Mouse (Mus musculus) hematopoietic multipotent progenitor cell, adult 10-12 weeks (in vitro differentiated cells): ENCODE data around the gene Nisch. TPM values are rescaled to one million over a fixed set of nuclear protein-coding genes. Genes with fewer than 3 reads are reported as not detected.

Source experiments
- polyA plus RNA-seq: library from polyadenylated mRNA; stranded (reverse); fragments of >175 nt; gene quantifications from 2 replicates; pipeline ENCODE4 v1.2.3, GENCODE M21; 2012; ENCODE audit warnings: low replicate concordance

Nisch gene
- 207 and 272 TPM in 2 replicates for polyA plus RNA-seq

GRCm38 (mm10) chr14:31216846-31217245, at the start of gene Nisch:
Gene Nisch, minus strand, starts transcription at chr14:31216946.

GRCm38 (mm10) chr14:31251084-31251604, 34.4 kb upstream of the Nisch start, which contains the start of the genes Phf7 and Bap1:
Gene Phf7, minus strand, starts transcription at chr14:31251317.
Gene Bap1, plus strand, starts transcription at chr14:31251450.

GRCm38 (mm10) chr14:31217666-31218065, 920 bp upstream of the Nisch start, which contains the start of gene Sema3g:
Gene Sema3g, plus strand, starts transcription at chr14:31217860.

GRCm38 (mm10) chr14:31208084-31208483, 8.7 kb downstream of the Nisch start, which contains the start of gene Tnnc1:
Gene Tnnc1, plus strand, starts transcription at chr14:31208312.

GRCm38 (mm10) chr14:31168425-31168824, 48.3 kb downstream of the Nisch start, which contains the start of gene Stab1:
Gene Stab1, minus strand, starts transcription at chr14:31168641.

DNA sequence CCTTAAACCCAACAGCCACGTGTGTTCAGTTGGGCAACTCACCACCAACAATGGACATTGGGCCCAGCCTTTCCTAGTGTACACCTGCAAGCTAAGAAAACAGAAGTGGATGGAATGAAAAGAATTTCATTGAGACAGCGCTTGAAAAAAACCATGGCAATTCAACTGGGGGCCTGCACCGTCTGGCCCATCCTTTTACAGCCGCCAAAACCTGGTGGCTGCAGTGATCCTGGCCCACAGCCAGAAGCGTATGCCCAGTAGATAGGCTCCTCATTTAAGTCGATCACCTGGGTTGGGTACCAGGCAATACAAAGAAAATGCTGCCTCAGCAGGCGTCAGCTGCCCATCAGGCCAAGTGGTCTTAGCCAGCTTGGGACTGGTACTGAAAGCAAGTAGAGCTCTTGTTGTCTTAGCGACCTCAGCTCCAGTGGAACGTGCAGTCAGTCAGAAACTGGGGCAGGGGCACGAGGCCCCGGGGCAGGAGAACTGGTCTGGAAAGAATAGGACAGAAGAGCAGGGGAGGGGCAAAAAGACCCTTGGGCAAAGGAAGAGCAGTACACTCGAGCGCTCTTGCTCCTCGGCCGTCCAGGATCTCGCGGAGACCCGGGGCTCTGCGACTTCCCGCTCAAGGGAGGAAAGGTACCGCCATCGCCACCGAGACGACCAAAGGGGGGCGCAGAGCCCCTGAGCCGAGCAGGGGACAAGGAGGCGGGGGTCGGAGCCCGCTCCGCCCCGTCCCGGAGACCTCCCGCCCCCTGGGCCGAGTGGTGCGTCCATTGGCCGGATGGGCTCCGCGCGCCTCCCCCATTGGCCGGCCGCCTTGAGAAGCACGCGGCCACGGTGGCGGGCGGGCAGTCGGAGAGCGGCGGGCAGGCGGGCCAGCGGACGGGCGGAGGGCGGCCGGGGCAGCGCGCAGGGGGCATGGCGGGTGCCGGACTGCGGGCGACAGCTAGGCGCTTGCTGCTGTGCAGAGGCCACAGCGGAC, 86.2 kb downstream of the Nisch start, which contains the start of gene Nt5dc2:
TSS of gene Nt5dc2 (plus strand) at position 818 of the 985 bp plus-strand sequence.

DNA sequence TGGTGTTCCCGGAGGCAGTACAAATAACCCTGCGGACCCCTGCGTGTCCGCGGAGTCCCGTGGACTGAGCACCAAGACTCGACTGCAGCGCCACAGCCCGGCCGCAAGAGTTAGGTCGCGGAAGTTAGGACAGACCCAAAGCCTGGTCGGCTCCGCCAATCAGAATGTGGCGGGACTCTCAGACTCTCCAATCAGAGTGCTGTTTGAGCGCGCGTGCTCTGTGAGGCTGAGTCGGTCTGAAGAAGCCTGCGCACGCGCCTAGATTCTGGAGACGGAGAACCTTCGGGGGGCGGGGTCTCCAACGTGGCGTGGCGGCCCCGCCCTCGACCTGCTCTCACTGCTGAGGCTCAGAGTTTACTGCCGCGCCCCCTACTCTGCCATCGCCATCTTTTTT, 87.9 kb downstream of the Nisch start, which contains the start of gene Smim4:
TSS of gene Smim4 (minus strand) at position 131 of the 394 bp plus-strand sequence.

Other genes with a start within 250 kb of the Nisch start
- gene Glt8d1, start 215.5 kb downstream of the Nisch start, polyA plus RNA-seq = 4.2 and 10.3 TPM in 2 replicates
- 19.4 and 26.5 TPM in 2 replicates for gene Spcs1, start 215.3 kb downstream of the Nisch start, polyA plus RNA-seq
- 11.4 and 16.3 TPM in 2 replicates for gene Pbrm1, start 197.8 kb downstream of the Nisch start, polyA plus RNA-seq
- gene Gnl3, start 197.8 kb downstream of the Nisch start, polyA plus RNA-seq = 3.6 and 13.9 TPM in 2 replicates
- 30.1 and 46.4 TPM in 2 replicates for gene Smim4, start 88.0 kb downstream of the Nisch start, polyA plus RNA-seq
- gene Nt5dc2, start 85.9 kb downstream of the Nisch start, polyA plus RNA-seq = 3.8 and 17.4 TPM in 2 replicates
- gene Stab1, start 48.3 kb downstream of the Nisch start, polyA plus RNA-seq = 1.2 and 2.7 TPM in 2 replicates
- 0.18 TPM in 1 of 2 replicates, not detected in the other for gene Tnnc1, start 8.6 kb downstream of the Nisch start, polyA plus RNA-seq
- gene Sema3g, start 914 bp upstream of the Nisch start, polyA plus RNA-seq = 0.05 and 0.17 TPM in 2 replicates
- 5.3 and 6.3 TPM in 2 replicates for gene Phf7, start 34.4 kb upstream of the Nisch start, polyA plus RNA-seq
- gene Bap1, start 34.5 kb upstream of the Nisch start, polyA plus RNA-seq = 42.4 and 44.6 TPM in 2 replicates
- 0.04 and 0.12 TPM in 2 replicates for gene Dnah1, start 107.0 kb upstream of the Nisch start, polyA plus RNA-seq
- gene Capn7, start 119.7 kb upstream of the Nisch start, polyA plus RNA-seq = 7.9 and 10.4 TPM in 2 replicates
- gene Sh3bp5, start 219.1 kb upstream of the Nisch start, polyA plus RNA-seq = 114 and 163 TPM in 2 replicates